Mouse (Mus musculus): ENCODE measurements around the gene Sim2. TPM values are rescaled to one million over a fixed set of nuclear protein-coding genes. Genes with fewer than 3 reads are reported as not detected.

Sim2 gene
- polyA plus RNA-seq, 1 experiment from 2014 or later, result not detected

DNA sequence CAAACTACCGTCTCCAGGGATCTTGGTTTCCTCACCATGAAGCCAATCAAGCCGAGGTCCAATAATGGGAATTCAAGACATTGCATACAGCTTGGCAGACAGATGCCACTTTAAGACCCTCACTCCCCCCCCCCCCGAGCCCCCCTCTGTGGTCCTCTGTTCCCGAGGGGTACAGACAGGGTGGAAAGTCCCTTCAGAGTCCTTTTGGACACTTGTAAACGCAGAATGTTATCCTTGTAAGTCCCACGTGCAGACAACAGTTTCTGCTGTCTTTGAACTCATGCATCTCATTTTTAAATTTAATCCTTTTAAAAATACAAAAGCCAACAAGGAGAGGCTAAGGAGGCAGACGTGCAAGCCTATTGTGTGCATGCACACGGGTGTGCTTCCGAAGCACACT, 41.5 kb downstream of the Sim2 start:
- H3K27me3 ChIP-seq (ENCODE audit: insufficient read depth, low read length), result peaks cover 51% of the 10 kb centered on the region
- H3K4me3 ChIP-seq (ENCODE audit: low read depth, low read length), result no peak overlapping the region
- no peak overlapping the region for H3K4me2 ChIP-seq (ENCODE audit: low read depth, low read length)
- 40% methylated on average over 9 of the region's 9 CpGs for WGBS (ENCODE audit: insufficient replicate concordance)
- no peaks in the 10 kb centered on the region for H3K9me3 ChIP-seq (ENCODE audit: low read length)
- no peak overlapping the region for H3K27ac ChIP-seq (ENCODE audit: low read depth)
- ATAC-seq, result no peak
- no peak for DNase-seq
- H3K4me1 ChIP-seq (ENCODE audit: insufficient read depth), result no peaks in the 10 kb centered on the region
- H3K36me3 ChIP-seq (replicated peaks; ENCODE audit: insufficient read depth, low read length), result no peaks in the 10 kb centered on the region
- no peak for TF ChIP-seq CTCF (IDR thresholded peaks at IDR 0.05; ENCODE audit: low read depth)
- TF ChIP-seq EP300 (IDR thresholded peaks at IDR 0.05; ENCODE audit: low read depth), result no peak
- no peak overlapping the region for H3K9ac ChIP-seq (replicated peaks)

DNA sequence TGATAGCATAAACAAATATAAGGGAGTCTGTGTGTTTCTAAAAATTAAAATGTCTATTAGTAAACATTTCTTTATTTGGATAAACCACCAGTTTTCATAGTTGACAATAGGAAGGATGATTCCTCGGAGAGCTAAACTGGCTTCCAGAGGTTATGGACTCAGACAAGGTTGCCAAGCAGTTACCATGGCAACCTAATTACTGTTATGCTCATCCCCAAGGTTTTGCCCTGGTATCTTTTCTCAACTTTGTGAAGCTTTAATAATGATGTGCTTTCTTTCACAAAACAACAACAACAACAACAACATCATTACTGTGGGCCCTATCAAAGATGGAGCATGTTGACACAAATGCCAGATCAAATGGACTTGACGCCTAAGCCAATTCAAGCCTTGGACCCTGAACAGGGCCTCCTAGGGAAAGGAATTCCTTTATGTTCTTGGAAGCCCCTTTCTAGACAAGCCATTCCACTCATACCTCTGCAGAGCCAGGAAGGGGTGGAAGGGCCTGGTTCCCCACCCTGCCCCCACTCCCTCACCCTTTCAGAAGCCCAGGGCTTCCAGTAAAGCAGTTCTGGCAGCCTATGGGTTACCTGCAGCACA, 43.6 kb downstream of the Sim2 start:
- no peak overlapping the region for H3K4me3 ChIP-seq (ENCODE audit: low read depth, low read length)
- no peak overlapping the region for H3K27ac ChIP-seq (ENCODE audit: low read depth)
- no peaks in the 10 kb centered on the region for H3K4me1 ChIP-seq (ENCODE audit: insufficient read depth)
- no peak for TF ChIP-seq CTCF (IDR thresholded peaks at IDR 0.05; ENCODE audit: low read depth)
- no peak for DNase-seq
- no peak overlapping the region for H3K4me2 ChIP-seq (ENCODE audit: low read depth, low read length)
- H3K9me3 ChIP-seq (ENCODE audit: low read length), result no peaks in the 10 kb centered on the region
- H3K27me3 ChIP-seq (ENCODE audit: insufficient read depth, low read length), result peaks cover 38% of the 10 kb centered on the region
- H3K36me3 ChIP-seq (replicated peaks; ENCODE audit: insufficient read depth, low read length), result peaks cover 5% of the 10 kb centered on the region
- H3K9ac ChIP-seq (replicated peaks), result no peak overlapping the region
- whole genome bisulfite sequencing (ENCODE audit: insufficient replicate concordance), result 73% methylated on average over 2 of the region's 2 CpGs
- no peak for ATAC-seq

DNA sequence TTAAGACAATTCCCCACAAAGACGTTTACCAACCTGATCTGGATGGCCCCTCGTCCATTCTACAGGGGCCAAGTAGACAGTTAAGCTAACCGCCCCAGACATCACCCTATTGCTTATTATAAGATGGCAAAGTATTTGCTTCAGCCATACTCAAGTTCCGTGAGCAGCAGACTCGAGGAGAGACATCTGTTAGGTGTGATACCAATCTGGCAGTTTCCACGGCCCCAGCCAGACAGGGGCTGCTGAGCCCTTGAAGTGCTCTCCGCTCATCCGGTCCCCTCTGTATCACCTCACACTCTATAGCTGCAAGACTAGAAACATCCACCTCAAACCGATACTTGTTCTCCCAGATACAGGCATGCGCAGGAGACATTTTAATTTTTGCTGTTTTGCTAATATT, 49.5 kb downstream of the Sim2 start:
- TF ChIP-seq CTCF (IDR thresholded peaks at IDR 0.05; ENCODE audit: low read depth) (no peak), EP300 (IDR thresholded peaks at IDR 0.05; ENCODE audit: low read depth) (no peak)

DNA sequence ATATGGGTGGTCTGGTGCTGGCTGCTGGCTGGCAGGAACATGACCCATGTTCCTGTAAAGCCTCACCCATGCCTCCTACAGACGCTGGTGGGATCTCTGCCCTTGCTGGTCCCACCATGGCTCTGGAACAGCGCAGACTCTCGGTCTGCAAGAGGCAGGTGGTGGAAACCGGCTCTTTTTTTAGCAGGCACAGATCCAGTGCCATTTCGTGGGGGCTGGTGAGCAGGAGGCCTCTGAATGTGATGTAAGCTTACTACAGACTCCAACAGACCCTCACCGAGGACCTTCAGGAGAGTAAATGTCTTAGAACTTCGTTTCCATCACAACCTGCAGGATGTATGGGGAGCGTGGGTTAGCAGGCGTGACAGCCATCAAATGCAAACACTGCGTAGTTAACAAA, 56.0 kb downstream of the Sim2 start:
- Histone ChIP-seq H3K27me3 (ENCODE audit: insufficient read depth, low read length) (no peaks in the 10 kb centered on the region), H3K36me3 (replicated peaks; ENCODE audit: insufficient read depth, low read length) (peaks cover 4% of the 10 kb centered on the region; the same call in 1 of the 2 replicates), H3K4me1 (ENCODE audit: insufficient read depth) (no peaks in the 10 kb centered on the region), H3K4me3 (ENCODE audit: low read depth, low read length) (no peak overlapping the region), H3K9me3 (ENCODE audit: low read length) (peaks cover 4% of the 10 kb centered on the region; the same call in 1 of the 2 replicates), H3K4me2 (ENCODE audit: low read depth, low read length) (no peak overlapping the region), H3K9ac (replicated peaks) (no peak overlapping the region), H3K27ac (ENCODE audit: low read depth) (no peak overlapping the region)
- 67% methylated on average over 10 of the region's 10 CpGs for WGBS (ENCODE audit: insufficient replicate concordance)
- no peak for ATAC-seq
- no peak for TF ChIP-seq CTCF (IDR thresholded peaks at IDR 0.05; ENCODE audit: low read depth)
- DNase-seq, result no peak

More for the DNA sequence above, 49.5 kb downstream of the Sim2 start:
- Histone ChIP-seq H3K27ac (ENCODE audit: low read depth) (no peak overlapping the region), H3K4me3 (ENCODE audit: low read depth, low read length) (no peak overlapping the region), H3K9ac (replicated peaks) (no peak overlapping the region), H3K27me3 (ENCODE audit: insufficient read depth, low read length) (no peaks in the 10 kb centered on the region), H3K36me3 (replicated peaks; ENCODE audit: insufficient read depth, low read length) (peaks cover 9% of the 10 kb centered on the region), H3K9me3 (ENCODE audit: low read length) (peaks cover 4% of the 10 kb centered on the region; the same call in 1 of the 2 replicates), H3K4me1 (ENCODE audit: insufficient read depth) (no peaks in the 10 kb centered on the region), H3K4me2 (ENCODE audit: low read depth, low read length) (no peak overlapping the region)
- DNase-seq (no peak), ATAC-seq (no peak)
- WGBS (ENCODE audit: insufficient replicate concordance), result 79% methylated on average over 10 of the region's 10 CpGs

DNA sequence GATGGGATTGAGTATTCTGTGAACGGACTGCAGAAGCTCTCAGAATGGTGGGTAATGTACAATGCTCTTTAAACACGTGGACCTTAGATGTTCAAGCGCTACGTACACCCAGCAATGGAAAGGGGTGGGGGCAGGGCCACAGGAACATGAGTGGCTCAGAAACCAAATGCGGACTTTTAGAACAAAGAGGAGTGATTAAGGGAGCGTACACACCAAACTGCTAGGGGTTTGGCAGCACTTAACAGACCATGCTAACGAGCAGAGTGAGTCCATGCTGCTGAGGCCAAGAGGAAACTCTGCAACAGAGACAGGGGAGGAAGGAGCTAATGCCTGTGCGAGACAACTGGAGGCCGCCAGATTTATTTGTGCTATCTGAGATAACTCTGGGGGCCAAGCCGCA, 58.6 kb downstream of the Sim2 start:
- no peak for DNase-seq
- H3K4me1 ChIP-seq (ENCODE audit: insufficient read depth), result peaks cover 2% of the 10 kb centered on the region; the same call in 1 of the 2 replicates
- no peaks in the 10 kb centered on the region for H3K27me3 ChIP-seq (ENCODE audit: insufficient read depth, low read length)
- no peak overlapping the region for H3K4me3 ChIP-seq (ENCODE audit: low read depth, low read length)
- peaks cover 4% of the 10 kb centered on the region; the same call in 1 of the 2 replicates for H3K36me3 ChIP-seq (replicated peaks; ENCODE audit: insufficient read depth, low read length)
- no peak overlapping the region for H3K27ac ChIP-seq (ENCODE audit: low read depth)
- peaks cover under 1% of the 10 kb centered on the region; the same call in 1 of the 2 replicates for H3K9me3 ChIP-seq (ENCODE audit: low read length)
- no peak overlapping the region for H3K9ac ChIP-seq (replicated peaks)
- no peak for TF ChIP-seq CTCF (IDR thresholded peaks at IDR 0.05; ENCODE audit: low read depth)
- TF ChIP-seq EP300 (IDR thresholded peaks at IDR 0.05; ENCODE audit: low read depth), result no peak
- 43% methylated on average over 10 of the region's 10 CpGs for WGBS (ENCODE audit: insufficient replicate concordance)
- no peak overlapping the region for H3K4me2 ChIP-seq (ENCODE audit: low read depth, low read length)
- no peak for ATAC-seq

DNA sequence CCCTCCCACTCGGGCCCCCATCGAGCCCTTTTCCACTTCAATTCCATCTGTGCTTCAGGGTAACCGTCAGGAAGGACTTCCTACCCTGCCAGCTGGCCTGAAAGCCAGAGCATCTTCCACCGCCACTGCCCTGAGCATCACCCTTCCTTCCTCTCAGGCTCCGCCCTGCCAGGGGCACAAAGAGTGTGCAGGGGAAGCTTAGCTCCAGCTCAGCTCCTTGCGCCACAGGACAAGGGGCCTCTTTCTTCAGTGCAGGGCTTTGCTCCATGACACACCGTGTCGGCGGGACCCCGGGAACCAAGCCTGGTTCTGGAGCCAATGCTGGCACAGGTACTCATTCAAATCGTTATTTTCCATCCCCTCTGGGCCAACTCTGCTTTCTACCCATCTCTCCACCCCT, 63.4 kb downstream of the Sim2 start:
- TF ChIP-seq EP300 (IDR thresholded peaks at IDR 0.05; ENCODE audit: low read depth) (no peak), CTCF (IDR thresholded peaks at IDR 0.05; ENCODE audit: low read depth) (no peak)
- Histone ChIP-seq H3K4me2 (ENCODE audit: low read depth, low read length) (no peak overlapping the region), H3K27me3 (ENCODE audit: insufficient read depth, low read length) (no peaks in the 10 kb centered on the region), H3K9ac (replicated peaks) (no peak overlapping the region), H3K4me3 (ENCODE audit: low read depth, low read length) (no peak overlapping the region), H3K36me3 (replicated peaks; ENCODE audit: insufficient read depth, low read length) (no peaks in the 10 kb centered on the region), H3K4me1 (ENCODE audit: insufficient read depth) (peaks cover 8% of the 10 kb centered on the region; the same call in 1 of the 2 replicates), H3K9me3 (ENCODE audit: low read length) (no peaks in the 10 kb centered on the region), H3K27ac (ENCODE audit: low read depth) (no peak overlapping the region)
- DNase-seq, result no peak
- no peak for ATAC-seq
- 38% methylated on average over 11 of the region's 11 CpGs for WGBS (ENCODE audit: insufficient replicate concordance)

Measured in liver, postnatal 0 days (tissue).